Mouse (Mus musculus) hindbrain, embryonic 12.5 days (tissue): ENCODE measurements around the gene H2afb1. TPM values are rescaled to one million over a fixed set of nuclear protein-coding genes. Genes with fewer than 3 reads are reported as not detected.
"Not testable (repeated sequence)": the region's sequence is repeated elsewhere in the genome, so short reads cannot be mapped to it uniquely, and the experiment has no call there.

Experiments used
- ATAC-seq: fragments of 200-750 bp; cut with Nextera tagmentation; 2 replicates; pipeline ENCODE4 v1.8.0; 2017; ENCODE audit warnings: moderate TSS enrichment; ENCODE audit not compliant: low FRiP score
- H3K27ac ChIP-seq: fragments of 300-500 bp; sonication (generic); 2 replicates; pipeline ENCODE4 v1.5.1; 2016; ENCODE audit warnings: mild to moderate bottlenecking
- H3K27me3 ChIP-seq: fragments of 300-500 bp; sonication (generic); 2 replicates; pipeline ENCODE4 v1.6.1; 2016; ENCODE audit warnings: mild to moderate bottlenecking
- H3K36me3 ChIP-seq: fragments of 300-500 bp; sonication (generic); 2 replicates; pipeline ENCODE4 v1.6.1; 2016; ENCODE audit warnings: mild to moderate bottlenecking
- H3K4me1 ChIP-seq: fragments of 300-500 bp; sonication (generic); 2 replicates; pipeline ENCODE4 v1.6.1; 2016
- H3K4me2 ChIP-seq: fragments of 300-500 bp; sonication (generic); replicated peaks from 2 replicates; pipeline ENCODE4 v1.6.1; 2016; ENCODE audit warnings: mild to moderate bottlenecking
- H3K4me3 ChIP-seq: fragments of 300-500 bp; sonication (generic); 2 replicates; pipeline ENCODE4 v1.5.1; 2016; ENCODE audit warnings: mild to moderate bottlenecking
- H3K9ac ChIP-seq: fragments of 300-500 bp; sonication (generic); 2 replicates; pipeline ENCODE4 v1.6.1; 2016; ENCODE audit warnings: mild to moderate bottlenecking, moderate library complexity
- H3K9me3 ChIP-seq: fragments of 300-500 bp; sonication (generic); replicated peaks from 2 replicates; pipeline ENCODE4 v1.6.1; 2016; ENCODE audit warnings: mild to moderate bottlenecking
- WGBS: fragments of 180-500 bp; shearing (Covaris S2); methylation state at CpG from one replicate; pipeline ENCODE4 v1.1.7; 2016; 5-methylcytosine and 5-hydroxymethylcytosine counted together
- polyA plus RNA-seq: library from polyadenylated mRNA; unstranded; fragments of >200 nt; fragmentation: Nextera tagmentation; extraction: Ambion mirVana; gene quantifications from 2 replicates; pipeline ENCODE4 v1.2.1, GENCODE M21; 2016

Gene H2afb1
- polyA plus RNA-seq = not detected in 2 replicates

DNA sequence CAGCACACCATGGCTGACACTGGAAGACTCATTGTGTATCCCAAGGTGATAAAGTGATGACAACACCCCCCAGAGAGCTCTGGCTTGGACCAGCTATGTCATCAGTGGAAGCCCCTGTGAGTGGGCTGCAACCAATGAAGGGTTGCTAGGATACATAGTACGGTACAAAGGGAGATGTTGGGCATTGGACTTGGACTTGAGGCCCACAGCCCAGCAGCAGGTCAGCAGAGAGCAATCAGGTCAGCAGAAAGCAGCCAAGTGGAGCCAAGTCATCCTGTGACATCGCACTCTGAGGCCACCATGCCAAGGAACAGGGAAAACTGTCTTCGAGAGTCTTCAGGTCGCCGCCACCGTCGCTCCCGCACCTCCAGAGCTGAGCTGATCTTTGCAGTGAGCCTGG, at the start of gene H2afb1:
Gene H2afb1, plus strand, starts transcription at position 301 of the 400 bp plus-strand sequence.
- H3K4me2 ChIP-seq, H3K9me3 ChIP-seq, H3K4me1 ChIP-seq, H3K27me3 ChIP-seq, H3K9ac ChIP-seq, H3K4me3 ChIP-seq, H3K36me3 ChIP-seq, ATAC-seq, H3K27ac ChIP-seq: not testable (repeated sequence)
- WGBS = 91% methylated on average over 8 of the region's 8 CpGs

DNA sequence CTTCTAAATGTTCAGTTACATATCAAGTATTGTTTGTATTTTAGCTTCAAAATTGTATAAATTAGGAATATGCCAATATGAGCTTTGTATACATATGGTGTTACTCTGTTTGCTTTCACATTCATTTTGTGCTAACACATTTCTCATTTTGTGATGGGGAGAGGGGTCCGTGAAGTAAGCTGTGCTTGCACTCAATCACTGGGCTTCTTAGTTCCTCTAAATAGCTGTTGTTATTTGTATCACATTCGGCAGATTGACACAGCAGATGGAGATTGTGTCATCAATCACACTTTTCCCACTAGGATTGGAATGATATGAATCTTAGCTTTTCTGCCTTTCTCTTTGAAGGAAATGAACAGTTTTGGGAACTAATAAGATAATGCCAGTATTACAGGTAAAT, 21.5 kb downstream of the H2afb1 start:
- Histone ChIP-seq H3K9ac (no peak overlapping the region), H3K4me2 (no peak overlapping the region), H3K9me3 (no peaks in the 10 kb centered on the region), H3K27ac (no peak overlapping the region), H3K4me3 (no peak overlapping the region), H3K4me1 (no peaks in the 10 kb centered on the region), H3K36me3 (no peaks in the 10 kb centered on the region), H3K27me3 (no peaks in the 10 kb centered on the region)
- WGBS = 70% methylated on average over 2 of the region's 2 CpGs
- no peak for ATAC-seq
